Mouse (Mus musculus): ENCODE data around the gene Det1. TPM values are rescaled to one million over a fixed set of nuclear protein-coding genes. Genes with fewer than 3 reads are reported as not detected.

Det1 gene
- polyA plus RNA-seq, 1 experiment from 2014 or later = 23.7 TPM

GRCm38 (mm10) chr7:78882469-78882837 is 35.4 kb upstream of the Det1 start:
- no peak for ATAC-seq (ENCODE audit: insufficient number of reproducible peaks, insufficient read depth, low FRiP score, low TSS enrichment)
- H3K27me3 ChIP-seq = peaks cover 47% of the 10 kb centered on the region
- no peaks in the 10 kb centered on the region for H3K36me3 ChIP-seq
- H3K9me3 ChIP-seq = no peaks in the 10 kb centered on the region
- H3K4me2 ChIP-seq (replicated peaks) = peak overlapping the region; percentile 56
- no peak overlapping the region for H3K27ac ChIP-seq
- 2% methylated on average over 20 of the region's 23 CpGs for WGBS
- peaks cover 22% of the 10 kb centered on the region; the same call in 1 of the 2 replicates for H3K4me1 ChIP-seq
- peak overlapping the region; percentile 38; the same call in 1 of the 2 replicates for H3K9ac ChIP-seq
- peak overlapping the region; percentile 26 for H3K4me3 ChIP-seq

- Histone ChIP-seq H3K36me3 (no peaks in the 10 kb centered on the region), H3K9ac (peak overlapping the region; percentile 38; the same call in 1 of the 2 replicates), H3K4me2 (replicated peaks) (peak overlapping the region; percentile 56), H3K4me1 (peaks cover 19% of the 10 kb centered on the region; the same call in 1 of the 2 replicates), H3K9me3 (no peaks in the 10 kb centered on the region), H3K4me3 (peak overlapping the region; percentile 26), H3K27ac (no peak overlapping the region), H3K27me3 (peaks cover 47% of the 10 kb centered on the region)
- 13% methylated on average over 16 of the region's 16 CpGs for WGBS
- ATAC-seq (ENCODE audit: insufficient number of reproducible peaks, insufficient read depth, low FRiP score, low TSS enrichment) = no peak; the same call in 1 of the 2 replicates
These were observed 34.8 kb upstream of the Det1 start for GRCm38 (mm10) chr7:78881607-78882468.

DNA sequence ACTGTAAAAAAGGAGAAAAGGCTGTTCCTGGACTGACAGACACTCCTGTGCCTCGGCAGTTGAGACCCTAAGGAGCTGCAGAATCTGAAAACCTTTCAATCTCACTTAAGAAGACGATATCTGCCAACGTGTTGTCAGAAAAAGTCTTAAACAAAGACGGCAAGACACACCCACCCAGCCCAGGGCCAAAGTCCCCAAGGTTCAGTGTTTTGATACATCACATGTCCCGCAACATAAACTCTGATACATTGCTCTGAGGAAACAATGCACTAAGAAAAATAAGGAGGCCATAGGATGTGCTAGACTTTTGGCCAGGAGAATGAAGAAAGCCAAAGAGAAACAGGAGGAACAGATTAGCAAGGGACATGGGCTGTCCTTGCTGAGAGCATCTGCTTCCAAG is 25.8 kb upstream of the Det1 start:
- 76% methylated on average over 5 of the region's 5 CpGs for WGBS

GRCm38 (mm10) chr7:78872366-78872765 is 25.3 kb upstream of the Det1 start:
- Histone ChIP-seq H3K4me3 (no peak overlapping the region), H3K4me1 (no peaks in the 10 kb centered on the region), H3K4me2 (replicated peaks) (no peak overlapping the region), H3K27me3 (no peaks in the 10 kb centered on the region), H3K27ac (no peak overlapping the region), H3K9me3 (no peaks in the 10 kb centered on the region), H3K36me3 (no peaks in the 10 kb centered on the region), H3K9ac (no peak overlapping the region)
- 84% methylated on average over 6 of the region's 6 CpGs for WGBS
- no peak for ATAC-seq (ENCODE audit: insufficient number of reproducible peaks, insufficient read depth, low FRiP score, low TSS enrichment)

More for the DNA sequence above, 25.8 kb upstream of the Det1 start:
- Histone ChIP-seq H3K27ac (no peak overlapping the region), H3K4me3 (no peak overlapping the region), H3K4me1 (no peaks in the 10 kb centered on the region), H3K36me3 (no peaks in the 10 kb centered on the region), H3K9ac (no peak overlapping the region), H3K9me3 (no peaks in the 10 kb centered on the region), H3K27me3 (no peaks in the 10 kb centered on the region), H3K4me2 (replicated peaks) (no peak overlapping the region)
- ATAC-seq (ENCODE audit: insufficient number of reproducible peaks, insufficient read depth, low FRiP score, low TSS enrichment) = no peak

GRCm38 (mm10) chr7:78868731-78869130 is 21.7 kb upstream of the Det1 start:
- H3K9ac ChIP-seq = no peak overlapping the region
- no peak overlapping the region for H3K4me3 ChIP-seq
- H3K36me3 ChIP-seq = no peaks in the 10 kb centered on the region
- no peak overlapping the region for H3K4me2 ChIP-seq (replicated peaks)
- no peak overlapping the region for H3K27ac ChIP-seq
- no peaks in the 10 kb centered on the region for H3K9me3 ChIP-seq
- 56% methylated on average over 4 of the region's 5 CpGs for WGBS
- H3K4me1 ChIP-seq = no peaks in the 10 kb centered on the region
- ATAC-seq (ENCODE audit: insufficient number of reproducible peaks, insufficient read depth, low FRiP score, low TSS enrichment) = no peak
- H3K27me3 ChIP-seq = no peaks in the 10 kb centered on the region

- Histone ChIP-seq H3K9ac (no peak overlapping the region), H3K4me2 (replicated peaks) (no peak overlapping the region), H3K4me1 (no peaks in the 10 kb centered on the region), H3K4me3 (no peak overlapping the region), H3K27ac (no peak overlapping the region), H3K36me3 (no peaks in the 10 kb centered on the region), H3K9me3 (no peaks in the 10 kb centered on the region), H3K27me3 (no peaks in the 10 kb centered on the region)
- no peak for ATAC-seq (ENCODE audit: insufficient number of reproducible peaks, insufficient read depth, low FRiP score, low TSS enrichment)
- 55% methylated on average over 12 of the region's 12 CpGs for WGBS
These were observed 18.3 kb upstream of the Det1 start for GRCm38 (mm10) chr7:78865212-78865949.

DNA sequence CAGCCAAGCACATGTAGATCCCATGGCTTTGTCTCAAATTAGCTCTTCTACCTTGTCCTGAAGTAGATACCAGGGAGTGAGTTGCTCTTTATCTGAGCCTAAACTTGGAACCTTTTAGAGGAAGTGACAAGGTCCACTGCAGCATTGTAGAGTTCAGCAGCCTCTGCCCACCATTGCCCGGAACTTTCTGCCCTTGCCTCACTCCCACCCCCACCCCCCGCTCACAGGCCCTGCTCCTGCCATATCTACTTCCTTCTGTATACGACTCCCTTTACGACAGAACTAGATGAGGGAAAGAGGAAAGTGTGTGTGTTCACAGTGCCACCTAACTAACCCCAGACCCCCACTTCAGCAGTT is 17.4 kb upstream of the Det1 start:
- 81% methylated on average over 4 of the region's 4 CpGs for WGBS
- no peak overlapping the region for H3K4me2 ChIP-seq (replicated peaks)

GRCm38 (mm10) chr7:78863796-78864445 is 16.9 kb upstream of the Det1 start:
- Histone ChIP-seq H3K27ac (no peak overlapping the region), H3K9ac (no peak overlapping the region), H3K9me3 (no peaks in the 10 kb centered on the region), H3K4me1 (no peaks in the 10 kb centered on the region), H3K4me2 (replicated peaks) (no peak overlapping the region), H3K4me3 (no peak overlapping the region), H3K27me3 (no peaks in the 10 kb centered on the region), H3K36me3 (no peaks in the 10 kb centered on the region)
- no peak for ATAC-seq (ENCODE audit: insufficient number of reproducible peaks, insufficient read depth, low FRiP score, low TSS enrichment)
- WGBS = 76% methylated on average over 7 of the region's 7 CpGs

More for the DNA sequence above, 17.4 kb upstream of the Det1 start:
- Histone ChIP-seq H3K27ac (no peak overlapping the region), H3K9ac (no peak overlapping the region), H3K9me3 (no peaks in the 10 kb centered on the region), H3K4me3 (no peak overlapping the region), H3K4me1 (no peaks in the 10 kb centered on the region), H3K27me3 (no peaks in the 10 kb centered on the region), H3K36me3 (no peaks in the 10 kb centered on the region)
- ATAC-seq (ENCODE audit: insufficient number of reproducible peaks, insufficient read depth, low FRiP score, low TSS enrichment) = no peak

DNA sequence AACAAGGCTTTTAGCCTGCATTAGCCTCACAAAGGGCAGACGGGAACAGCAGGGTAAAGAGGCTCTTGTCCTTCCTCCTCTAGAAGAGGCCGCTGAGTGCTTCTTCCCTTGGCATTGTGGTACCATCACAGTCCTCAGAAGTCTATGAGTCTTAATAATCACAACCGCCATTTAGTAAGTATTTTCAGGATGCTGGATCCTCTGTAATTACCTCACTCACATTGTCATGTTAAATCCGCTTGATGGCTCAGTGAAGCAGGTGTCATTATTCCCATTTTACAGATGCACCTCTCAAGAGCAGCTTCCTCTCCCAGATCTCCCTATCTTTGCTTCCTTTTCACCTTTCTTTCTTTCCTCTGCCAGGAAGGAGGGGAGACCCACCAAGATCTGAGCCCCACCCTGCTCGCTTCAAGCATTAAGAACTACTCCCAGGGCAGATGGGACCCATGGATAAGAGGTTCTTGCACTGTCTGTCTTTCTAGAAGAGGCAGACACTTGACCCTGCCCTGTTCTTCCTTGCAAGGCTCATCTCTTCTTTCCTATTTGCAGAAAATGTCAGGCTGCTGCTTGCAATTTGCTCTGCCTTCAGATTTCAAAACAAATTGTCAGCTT is 8.1 kb upstream of the Det1 start:
- Histone ChIP-seq H3K4me3 (no peak overlapping the region), H3K9me3 (no peaks in the 10 kb centered on the region), H3K27me3 (no peaks in the 10 kb centered on the region), H3K4me2 (replicated peaks) (no peak overlapping the region), H3K27ac (no peak overlapping the region), H3K9ac (no peak overlapping the region), H3K4me1 (no peaks in the 10 kb centered on the region), H3K36me3 (no peaks in the 10 kb centered on the region)
- WGBS = 61% methylated on average over 5 of the region's 5 CpGs
- no peak for ATAC-seq (ENCODE audit: insufficient number of reproducible peaks, insufficient read depth, low FRiP score, low TSS enrichment)

DNA sequence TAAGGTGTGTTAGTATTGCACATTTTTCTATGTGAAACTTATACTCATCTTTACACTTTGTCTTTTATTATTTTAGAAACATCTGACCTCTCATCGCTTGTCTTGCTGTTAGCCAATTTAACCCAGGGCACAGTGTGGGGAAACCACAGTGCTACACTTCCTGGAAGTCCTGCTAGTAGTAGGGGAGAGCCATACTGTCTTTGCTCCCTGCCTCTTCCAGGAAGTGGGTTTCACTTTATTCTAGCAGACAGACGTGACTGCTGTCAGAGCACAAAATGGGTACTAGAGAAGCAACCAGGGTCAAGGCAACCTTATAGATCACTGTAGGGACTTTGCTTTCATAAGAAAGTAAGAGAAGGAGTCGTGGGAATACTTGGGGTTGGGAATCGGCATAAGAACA is 7.0 kb upstream of the Det1 start:
- Histone ChIP-seq H3K27ac (no peak overlapping the region), H3K9ac (no peak overlapping the region), H3K27me3 (no peaks in the 10 kb centered on the region), H3K4me1 (no peaks in the 10 kb centered on the region), H3K36me3 (no peaks in the 10 kb centered on the region), H3K4me2 (replicated peaks) (no peak overlapping the region), H3K9me3 (no peaks in the 10 kb centered on the region), H3K4me3 (no peak overlapping the region)
- ATAC-seq (ENCODE audit: insufficient number of reproducible peaks, insufficient read depth, low FRiP score, low TSS enrichment) = no peak
- 60% methylated on average over 4 of the region's 4 CpGs for WGBS

GRCm38 (mm10) chr7:78846066-78846716 is 872 bp downstream of the Det1 start:
- ATAC-seq (ENCODE audit: insufficient number of reproducible peaks, insufficient read depth, low FRiP score, low TSS enrichment) = no peak
- Histone ChIP-seq H3K27me3 (no peaks in the 10 kb centered on the region), H3K36me3 (peaks cover 20% of the 10 kb centered on the region), H3K4me3 (peak overlapping the region; percentile 82), H3K4me1 (peaks cover 7% of the 10 kb centered on the region; the same call in 1 of the 2 replicates), H3K4me2 (replicated peaks) (peak overlapping the region; percentile 65), H3K9me3 (no peaks in the 10 kb centered on the region), H3K9ac (peak overlapping the region; percentile 85), H3K27ac (peak overlapping the region; percentile 63; the same call in 1 of the 2 replicates)
- 34% methylated on average over 12 of the region's 12 CpGs for WGBS

Measured in embryonic facial prominence, embryonic 12.5 days (tissue).